Mouse (Mus musculus): ENCODE data around the gene Adora3. TPM values are rescaled to one million over a fixed set of nuclear protein-coding genes. Genes with fewer than 3 reads are reported as not detected.

Gene Adora3
- polyA plus RNA-seq, 1 experiment from 2014 or later = not detected

DNA sequence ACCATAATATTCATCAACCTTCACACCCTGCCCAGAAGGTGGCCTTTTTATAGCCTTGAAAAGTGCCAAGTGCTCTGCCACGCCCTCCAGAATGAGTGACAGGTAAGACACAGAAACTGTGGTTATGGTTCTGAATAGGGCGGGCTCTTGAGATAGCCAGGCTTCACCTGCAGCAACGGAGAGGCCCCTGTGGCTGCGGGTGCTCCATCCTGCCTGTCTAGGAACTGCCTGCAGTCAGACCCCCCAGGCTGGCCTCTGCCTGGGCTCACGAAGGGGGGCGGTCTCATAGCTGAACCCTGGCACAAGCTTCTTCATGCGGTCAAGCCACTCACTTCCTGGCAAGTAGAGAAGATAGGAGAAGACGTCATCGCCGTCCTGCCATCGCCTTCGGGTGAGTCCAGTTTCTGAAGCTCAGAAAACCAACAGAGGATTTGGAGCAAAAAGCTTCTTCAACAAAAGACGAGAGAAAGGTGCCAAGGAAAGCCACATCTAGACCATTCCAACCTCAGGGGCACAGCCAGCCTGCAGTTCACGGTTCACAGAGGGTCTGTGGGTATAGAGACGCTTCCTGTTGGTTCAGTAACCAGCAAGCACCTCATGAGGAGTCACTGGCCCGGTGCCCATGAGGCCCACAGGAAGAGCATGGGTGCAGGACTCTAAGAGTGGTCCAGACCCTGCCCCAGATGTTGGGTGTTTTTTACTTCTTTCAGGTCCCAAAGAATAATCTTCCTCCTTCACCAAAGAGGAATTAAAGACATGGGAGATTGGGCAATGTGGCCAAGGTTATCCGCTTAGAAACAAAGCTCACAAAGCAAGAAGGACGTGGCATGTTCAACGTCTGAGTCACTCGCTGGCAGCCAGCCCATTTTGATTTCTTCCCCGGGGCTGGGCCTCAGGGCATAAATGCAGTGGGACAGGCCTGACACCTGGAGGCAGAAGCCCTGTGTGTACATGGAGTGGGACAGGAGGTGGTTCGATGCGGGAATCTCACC is 24.2 kb downstream of the Adora3 start:
- WGBS = 88% methylated on average over 23 of the region's 23 CpGs
- ATAC-seq (ENCODE audit: low FRiP score) = no peak
- Histone ChIP-seq H3K4me2 (no peak overlapping the region), H3K9me3 (ENCODE audit: control insufficient read depth, low read length) (no peaks in the 10 kb centered on the region), H3K9ac (ENCODE audit: low read length) (no peak overlapping the region), H3K4me3 (ENCODE audit: low read depth, low read length) (no peak overlapping the region), H3K27ac (ENCODE audit: low read depth, low read length) (no peak overlapping the region), H3K4me1 (ENCODE audit: control insufficient read depth, insufficient read depth, low read length) (no peaks in the 10 kb centered on the region), H3K36me3 (ENCODE audit: control insufficient read depth, insufficient read depth, low read length) (no peaks in the 10 kb centered on the region), H3K27me3 (ENCODE audit: control insufficient read depth, insufficient read depth, low read length) (no peaks in the 10 kb centered on the region)
- DNase-seq (ENCODE audit: low spot score, missing footprints) = no peak

DNA sequence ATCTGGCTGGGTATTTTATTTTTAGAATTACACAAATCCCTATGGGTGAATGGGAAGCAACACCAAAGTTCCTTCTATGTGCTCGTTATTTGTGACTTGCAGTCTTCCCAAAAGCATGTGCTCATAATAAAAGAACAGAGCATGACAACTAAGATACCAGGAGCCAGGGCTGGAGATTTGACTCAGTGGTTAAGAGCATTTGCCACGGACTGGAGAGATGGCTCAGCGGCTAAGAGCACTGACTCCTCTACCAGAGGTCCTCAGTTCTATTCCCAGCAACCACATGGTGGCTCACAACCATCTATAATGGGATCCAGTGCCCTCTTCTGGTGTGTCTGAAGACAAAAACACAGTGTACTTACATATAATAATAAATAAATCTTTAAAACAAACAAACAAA is 26.2 kb downstream of the Adora3 start:
- H3K4me1 ChIP-seq (ENCODE audit: control insufficient read depth, insufficient read depth, low read length) = no peaks in the 10 kb centered on the region
- no peak overlapping the region for H3K27ac ChIP-seq (ENCODE audit: low read depth, low read length)
- H3K9me3 ChIP-seq (ENCODE audit: control insufficient read depth, low read length) = no peaks in the 10 kb centered on the region
- WGBS = 87% methylated on average over 3 of the region's 3 CpGs
- no peak overlapping the region for H3K4me2 ChIP-seq
- no peaks in the 10 kb centered on the region for H3K36me3 ChIP-seq (ENCODE audit: control insufficient read depth, insufficient read depth, low read length)
- DNase-seq (ENCODE audit: low spot score, missing footprints) (no peak), ATAC-seq (ENCODE audit: low FRiP score) (no peak)
- H3K27me3 ChIP-seq (ENCODE audit: control insufficient read depth, insufficient read depth, low read length) = no peaks in the 10 kb centered on the region
- H3K9ac ChIP-seq (ENCODE audit: low read length) = no peak overlapping the region
- no peak overlapping the region for H3K4me3 ChIP-seq (ENCODE audit: low read depth, low read length)

DNA sequence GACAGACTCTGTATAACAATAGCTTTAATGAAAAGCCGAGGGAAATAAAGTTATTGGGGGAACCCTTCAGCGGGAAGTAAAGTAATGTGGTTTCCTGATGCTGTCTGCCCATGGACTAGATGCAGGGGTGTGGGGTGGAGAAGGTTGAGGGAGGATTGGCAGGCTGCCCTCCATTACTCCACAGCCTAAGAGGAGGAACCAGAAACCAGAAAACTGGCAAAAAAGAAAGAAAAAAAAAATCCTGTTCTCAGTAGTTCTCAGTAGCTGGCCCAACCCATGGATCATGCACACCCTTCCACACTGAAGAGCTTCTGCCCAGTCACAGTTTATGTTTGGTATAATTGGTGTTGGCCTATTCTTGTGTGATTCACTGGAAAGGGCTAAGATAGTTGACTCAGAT is 27.7 kb downstream of the Adora3 start:
- no peaks in the 10 kb centered on the region for H3K27me3 ChIP-seq (ENCODE audit: control insufficient read depth, insufficient read depth, low read length)
- 84% methylated on average over 2 of the region's 2 CpGs for WGBS
- no peaks in the 10 kb centered on the region for H3K36me3 ChIP-seq (ENCODE audit: control insufficient read depth, insufficient read depth, low read length)
- DNase-seq (ENCODE audit: low spot score, missing footprints) (no peak), ATAC-seq (ENCODE audit: low FRiP score) (no peak)
- no peaks in the 10 kb centered on the region for H3K9me3 ChIP-seq (ENCODE audit: control insufficient read depth, low read length)
- no peak overlapping the region for H3K9ac ChIP-seq (ENCODE audit: low read length)
- H3K4me1 ChIP-seq (ENCODE audit: control insufficient read depth, insufficient read depth, low read length) = no peaks in the 10 kb centered on the region
- H3K27ac ChIP-seq (ENCODE audit: low read depth, low read length) = no peak overlapping the region
- H3K4me3 ChIP-seq (ENCODE audit: low read depth, low read length) = no peak overlapping the region
- no peak overlapping the region for H3K4me2 ChIP-seq

DNA sequence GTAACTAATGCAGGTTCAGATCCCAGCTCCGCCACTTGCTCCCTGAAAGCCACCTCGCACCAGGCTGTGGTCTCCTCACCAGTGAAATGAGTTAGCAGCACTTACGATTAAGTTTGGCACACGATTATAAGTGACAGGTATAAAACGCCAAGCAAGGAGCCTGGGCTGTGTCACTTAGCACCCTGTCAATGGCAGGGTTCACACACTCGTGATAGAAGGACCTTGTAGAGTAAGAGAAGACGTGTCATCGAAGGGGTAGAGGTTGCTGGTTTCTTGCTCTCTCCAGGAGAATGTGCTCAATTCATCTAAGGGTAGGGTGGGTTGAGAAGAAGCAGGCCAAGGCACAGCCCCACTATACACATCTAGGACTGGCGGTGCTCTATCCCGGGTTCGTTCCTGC is 28.2 kb downstream of the Adora3 start:
- Histone ChIP-seq H3K27ac (ENCODE audit: low read depth, low read length) (no peak overlapping the region), H3K4me1 (ENCODE audit: control insufficient read depth, insufficient read depth, low read length) (no peaks in the 10 kb centered on the region), H3K9me3 (ENCODE audit: control insufficient read depth, low read length) (no peaks in the 10 kb centered on the region), H3K4me2 (no peak overlapping the region), H3K9ac (ENCODE audit: low read length) (no peak overlapping the region), H3K4me3 (ENCODE audit: low read depth, low read length) (no peak overlapping the region), H3K36me3 (ENCODE audit: control insufficient read depth, insufficient read depth, low read length) (no peaks in the 10 kb centered on the region), H3K27me3 (ENCODE audit: control insufficient read depth, insufficient read depth, low read length) (no peaks in the 10 kb centered on the region)
- no peak for ATAC-seq (ENCODE audit: low FRiP score)
- no peak for DNase-seq (ENCODE audit: low spot score, missing footprints)
- WGBS = 91% methylated on average over 11 of the region's 11 CpGs

DNA sequence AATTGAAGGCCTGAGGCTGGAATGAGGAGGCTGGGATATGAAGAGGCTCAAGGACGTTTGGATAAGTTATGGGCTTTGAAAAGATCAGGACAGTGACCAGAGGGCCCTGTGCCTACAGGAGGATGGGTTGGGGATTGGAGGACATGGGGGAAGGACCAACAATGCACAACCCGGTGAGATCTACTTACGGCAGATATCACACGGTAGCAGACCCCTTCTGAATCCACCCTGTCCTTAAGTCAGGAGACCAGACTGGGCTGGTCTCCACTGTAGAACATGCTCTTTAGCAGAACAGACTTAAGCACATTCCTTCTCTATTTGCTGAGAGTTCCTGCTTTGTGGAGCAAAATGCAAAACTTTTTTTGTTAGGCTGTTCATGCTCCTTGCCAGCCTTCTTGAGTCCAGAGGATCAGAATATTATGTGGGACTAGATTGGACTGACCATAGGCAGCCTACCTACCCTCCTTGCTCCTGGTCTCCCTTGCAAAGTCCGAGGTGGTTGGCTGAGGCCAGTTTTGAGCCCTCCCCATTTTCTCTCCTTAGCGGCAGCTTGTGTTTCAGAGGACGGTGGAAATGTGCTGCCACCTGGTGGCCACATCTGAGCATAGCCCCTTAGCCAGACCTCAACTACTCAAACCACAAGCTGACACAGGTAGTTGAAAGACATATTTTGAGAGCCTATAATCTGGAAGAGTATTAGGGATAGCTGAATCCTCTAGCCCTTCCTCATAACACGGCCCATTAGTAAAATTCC is 28.9 kb downstream of the Adora3 start:
- WGBS = 44% methylated on average over 8 of the region's 8 CpGs
- Histone ChIP-seq H3K4me2 (no peak overlapping the region), H3K27me3 (ENCODE audit: control insufficient read depth, insufficient read depth, low read length) (no peaks in the 10 kb centered on the region)

DNA sequence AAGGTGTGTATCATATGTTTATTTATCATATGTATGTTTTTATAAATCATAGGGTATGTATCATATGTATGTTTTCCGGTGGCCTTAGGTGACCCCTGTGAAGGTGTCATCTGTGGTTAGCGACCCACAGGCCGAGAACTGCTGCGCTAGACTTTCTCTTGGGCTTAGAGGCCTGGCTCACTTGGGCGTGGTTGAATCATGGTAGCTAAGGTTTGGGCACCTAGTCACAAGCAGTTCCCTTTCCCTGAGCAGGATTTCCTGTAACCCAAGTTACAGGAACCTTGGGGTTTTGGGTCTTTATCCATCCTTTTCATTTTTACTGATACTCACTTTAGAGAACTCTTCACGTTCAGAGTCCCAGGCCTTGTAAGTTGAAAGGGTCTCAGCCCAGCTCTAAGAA is 29.6 kb downstream of the Adora3 start:
- no peak for DNase-seq (ENCODE audit: low spot score, missing footprints)
- Histone ChIP-seq H3K27me3 (ENCODE audit: control insufficient read depth, insufficient read depth, low read length) (no peaks in the 10 kb centered on the region), H3K4me2 (no peak overlapping the region), H3K9ac (ENCODE audit: low read length) (no peak overlapping the region), H3K36me3 (ENCODE audit: control insufficient read depth, insufficient read depth, low read length) (no peaks in the 10 kb centered on the region), H3K4me1 (ENCODE audit: control insufficient read depth, insufficient read depth, low read length) (no peaks in the 10 kb centered on the region), H3K27ac (ENCODE audit: low read depth, low read length) (no peak overlapping the region), H3K4me3 (ENCODE audit: low read depth, low read length) (no peak overlapping the region), H3K9me3 (ENCODE audit: control insufficient read depth, low read length) (no peaks in the 10 kb centered on the region)
- peak; percentile 47; the same call in 1 of the 2 replicates for ATAC-seq (ENCODE audit: low FRiP score)
- 84% methylated on average over 6 of the region's 6 CpGs for WGBS

More for the DNA sequence above, 28.9 kb downstream of the Adora3 start:
- Histone ChIP-seq H3K4me1 (ENCODE audit: control insufficient read depth, insufficient read depth, low read length) (no peaks in the 10 kb centered on the region), H3K4me3 (ENCODE audit: low read depth, low read length) (no peak overlapping the region), H3K9ac (ENCODE audit: low read length) (no peak overlapping the region), H3K9me3 (ENCODE audit: control insufficient read depth, low read length) (no peaks in the 10 kb centered on the region), H3K27ac (ENCODE audit: low read depth, low read length) (no peak overlapping the region), H3K36me3 (ENCODE audit: control insufficient read depth, insufficient read depth, low read length) (no peaks in the 10 kb centered on the region)
- ATAC-seq (ENCODE audit: low FRiP score) (peak; percentile 80), DNase-seq (ENCODE audit: low spot score, missing footprints) (peak; percentile 97)

GRCm38 (mm10) chr3:105900716-105901115 is 30.1 kb downstream of the Adora3 start:
- Histone ChIP-seq H3K4me3 (ENCODE audit: low read depth, low read length) (no peak overlapping the region), H3K36me3 (ENCODE audit: control insufficient read depth, insufficient read depth, low read length) (no peaks in the 10 kb centered on the region), H3K9me3 (ENCODE audit: control insufficient read depth, low read length) (no peaks in the 10 kb centered on the region), H3K27me3 (ENCODE audit: control insufficient read depth, insufficient read depth, low read length) (no peaks in the 10 kb centered on the region), H3K9ac (ENCODE audit: low read length) (no peak overlapping the region), H3K4me2 (no peak overlapping the region), H3K27ac (ENCODE audit: low read depth, low read length) (no peak overlapping the region), H3K4me1 (ENCODE audit: control insufficient read depth, insufficient read depth, low read length) (no peaks in the 10 kb centered on the region)
- DNase-seq (ENCODE audit: low spot score, missing footprints) (no peak), ATAC-seq (ENCODE audit: low FRiP score) (no peak)
- WGBS = 87% methylated on average over 3 of the region's 3 CpGs

DNA sequence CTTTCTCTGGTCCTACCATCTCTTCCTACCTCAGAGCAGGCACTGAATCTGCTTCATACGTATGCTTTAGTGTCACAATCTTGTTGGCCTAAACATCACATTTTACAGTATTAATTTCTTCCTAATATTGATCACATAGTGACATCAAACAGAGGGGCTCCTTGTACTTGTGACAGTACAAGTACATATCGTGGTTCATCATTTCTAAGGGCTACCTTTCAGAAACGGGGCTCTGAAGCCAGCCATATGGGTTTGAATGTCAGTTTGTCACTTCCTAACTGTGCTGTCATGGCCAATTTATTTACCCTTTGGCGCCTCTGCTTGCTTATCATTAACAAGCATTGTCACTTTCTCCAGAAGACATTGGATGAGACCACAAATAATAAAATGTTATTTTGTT is 30.8 kb downstream of the Adora3 start:
- H3K27me3 ChIP-seq (ENCODE audit: control insufficient read depth, insufficient read depth, low read length) = no peaks in the 10 kb centered on the region
- DNase-seq (ENCODE audit: low spot score, missing footprints) = peak; percentile 76
- no peak overlapping the region for H3K27ac ChIP-seq (ENCODE audit: low read depth, low read length)
- no peak for ATAC-seq (ENCODE audit: low FRiP score)
- H3K36me3 ChIP-seq (ENCODE audit: control insufficient read depth, insufficient read depth, low read length) = no peaks in the 10 kb centered on the region
- H3K4me3 ChIP-seq (ENCODE audit: low read depth, low read length) = no peak overlapping the region
- no peak overlapping the region for H3K4me2 ChIP-seq
- no peak overlapping the region for H3K9ac ChIP-seq (ENCODE audit: low read length)
- 83% methylated on average over 4 of the region's 4 CpGs for WGBS
- H3K4me1 ChIP-seq (ENCODE audit: control insufficient read depth, insufficient read depth, low read length) = no peaks in the 10 kb centered on the region
- no peaks in the 10 kb centered on the region for H3K9me3 ChIP-seq (ENCODE audit: control insufficient read depth, low read length)

DNA sequence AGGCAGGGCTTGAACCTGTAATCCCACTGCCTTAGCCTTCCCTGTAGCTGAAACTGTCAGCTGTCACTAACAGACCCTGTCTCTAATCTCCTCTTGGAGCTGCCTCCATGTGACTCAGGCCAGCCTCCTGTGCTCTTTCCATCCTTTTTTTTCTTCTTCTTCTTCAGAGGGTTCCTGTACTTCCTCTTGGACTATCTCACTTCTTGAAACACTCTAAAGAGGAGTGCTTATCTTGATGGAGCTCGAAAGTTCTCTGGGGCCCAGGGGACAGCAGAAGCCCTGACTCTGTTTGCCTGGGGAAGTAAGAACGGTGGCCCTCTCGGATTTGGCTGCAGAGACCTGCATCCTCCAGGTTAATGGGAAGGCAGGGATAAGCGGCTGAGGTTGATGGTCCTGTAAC is 33.6 kb downstream of the Adora3 start:
- Histone ChIP-seq H3K4me2 (no peak overlapping the region), H3K27ac (ENCODE audit: low read depth, low read length) (no peak overlapping the region), H3K4me3 (ENCODE audit: low read depth, low read length) (no peak overlapping the region), H3K36me3 (ENCODE audit: control insufficient read depth, insufficient read depth, low read length) (no peaks in the 10 kb centered on the region), H3K27me3 (ENCODE audit: control insufficient read depth, insufficient read depth, low read length) (no peaks in the 10 kb centered on the region), H3K4me1 (ENCODE audit: control insufficient read depth, insufficient read depth, low read length) (no peaks in the 10 kb centered on the region), H3K9ac (ENCODE audit: low read length) (no peak overlapping the region), H3K9me3 (ENCODE audit: control insufficient read depth, low read length) (no peaks in the 10 kb centered on the region)
- DNase-seq (ENCODE audit: low spot score, missing footprints) (no peak), ATAC-seq (ENCODE audit: low FRiP score) (no peak)
- WGBS = 87% methylated on average over 4 of the region's 4 CpGs

Data from midbrain, embryonic 11.5 days (tissue).